Mouse (Mus musculus): ENCODE results near the gene Prap1. TPM values are rescaled to one million over a fixed set of nuclear protein-coding genes. Genes with fewer than 3 reads are reported as not detected.

Gene Prap1
- total RNA-seq, 2 experiments from 2014 or later: not detected

GRCm38 (mm10) chr7:140080503-140081156 lies 12.6 kb upstream of the Prap1 start:
- DNase-seq (ENCODE audit: extremely low spot score in 1 of 2, low spot score in 2 of 2): peak; percentile 91 to 94
- intact Hi-C loops (cut with DNase I): loop anchor here (2.0 to 10.0 kb wide), 3 partner anchors 37 to 804 kb away; partner anchors contain the start of genes Echs1, Paox, Psmd13 and Sirt3

GRCm38 (mm10) chr7:140081408-140082241 lies 11.6 kb upstream of the Prap1 start:
- peak; percentile 25 to 57 for DNase-seq (ENCODE audit: extremely low spot score in 1 of 2, low spot score in 2 of 2)
- intact Hi-C loops (cut with DNase I): loop anchor here (2.0 to 10.0 kb wide), 3 partner anchors 36 to 803 kb away; partner anchors contain the start of genes Echs1, Paox, Psmd13 and Sirt3

- DNase-seq (ENCODE audit: extremely low spot score in 1 of 2, low spot score in 2 of 2): peak; percentile 91 to 92
- intact Hi-C loops (cut with DNase I): loop anchor here (5.0 to 10.0 kb wide), 2 partner anchors 35 to 803 kb away; partner anchors contain the start of genes Echs1, Paox, Psmd13 and Sirt3
Measured at GRCm38 (mm10) chr7:140082242-140082678, 10.9 kb upstream of the Prap1 start, which contains the start of gene Caly. TSS of gene Caly (minus strand) at chr7:140082548.

- intact Hi-C loops (cut with DNase I): no loop called here
- no peak for DNase-seq (ENCODE audit: extremely low spot score in 1 of 2, low spot score in 2 of 2)
Measured at GRCm38 (mm10) chr7:140090601-140091000, 2.6 kb upstream of the Prap1 start.

DNA sequence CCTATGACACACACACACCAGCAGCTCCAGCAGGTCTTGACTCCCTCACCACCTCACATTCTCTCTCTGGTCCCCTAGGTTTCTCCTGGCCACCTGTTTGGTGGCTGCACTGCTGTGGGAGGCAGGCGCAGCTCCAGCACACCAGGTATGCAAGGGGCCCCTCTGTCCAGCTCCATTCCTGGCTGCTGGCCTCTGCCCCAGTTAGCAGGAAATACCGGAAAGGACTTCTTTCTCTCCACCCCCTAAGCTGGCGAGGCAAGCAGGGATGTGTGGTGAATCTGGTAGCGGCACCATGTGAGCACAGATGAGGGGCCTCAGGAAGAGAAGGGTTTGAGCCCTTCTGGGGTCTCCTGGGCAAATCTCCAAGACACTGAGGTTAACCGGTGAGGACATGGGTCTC lies 1.8 kb downstream of the Prap1 start:
- DNase-seq (ENCODE audit: extremely low spot score in 1 of 2, low spot score in 2 of 2): no peak
- intact Hi-C loops (cut with DNase I): no loop called here

DNA sequence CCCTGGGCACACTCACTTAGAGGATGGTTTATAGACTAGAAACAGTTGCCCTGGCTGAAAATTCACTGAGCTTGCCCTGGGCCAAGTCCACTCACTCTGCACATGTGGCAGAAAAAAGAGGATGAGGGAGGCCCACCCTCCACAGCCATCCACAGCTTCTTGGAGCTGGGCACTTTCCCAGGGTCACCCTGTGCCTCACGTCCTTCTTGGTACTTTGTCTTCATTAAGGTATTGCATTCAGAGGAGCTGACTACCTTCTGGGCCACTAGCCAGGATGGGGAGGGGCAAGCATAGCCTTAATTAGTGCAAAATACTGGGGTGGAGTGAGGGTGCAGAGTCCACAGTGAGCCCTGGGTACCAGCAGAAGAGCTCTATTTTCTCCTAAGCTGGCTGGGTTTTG lies 2.4 kb downstream of the Prap1 start:
- intact Hi-C loops (cut with DNase I): no loop called here
- DNase-seq (ENCODE audit: extremely low spot score in 1 of 2, low spot score in 2 of 2): no peak

GRCm38 (mm10) chr7:140096055-140096454 lies 2.9 kb downstream of the Prap1 start:
- intact Hi-C loops (cut with DNase I): no loop called here
- no peak for DNase-seq (ENCODE audit: extremely low spot score in 1 of 2, low spot score in 2 of 2)

GRCm38 (mm10) chr7:140098466-140098865 lies 5.3 kb downstream of the Prap1 start:
- intact Hi-C loops (cut with DNase I): no loop called here

GRCm38 (mm10) chr7:140101498-140101897 lies 8.3 kb downstream of the Prap1 start:
- intact Hi-C loops (cut with DNase I): no loop called here
- no peak for DNase-seq (ENCODE audit: extremely low spot score in 1 of 2, low spot score in 2 of 2)

More at GRCm38 (mm10) chr7:140098466-140098865, 5.3 kb downstream of the Prap1 start:
- DNase-seq (ENCODE audit: extremely low spot score in 1 of 2, low spot score in 2 of 2): no peak

DNA sequence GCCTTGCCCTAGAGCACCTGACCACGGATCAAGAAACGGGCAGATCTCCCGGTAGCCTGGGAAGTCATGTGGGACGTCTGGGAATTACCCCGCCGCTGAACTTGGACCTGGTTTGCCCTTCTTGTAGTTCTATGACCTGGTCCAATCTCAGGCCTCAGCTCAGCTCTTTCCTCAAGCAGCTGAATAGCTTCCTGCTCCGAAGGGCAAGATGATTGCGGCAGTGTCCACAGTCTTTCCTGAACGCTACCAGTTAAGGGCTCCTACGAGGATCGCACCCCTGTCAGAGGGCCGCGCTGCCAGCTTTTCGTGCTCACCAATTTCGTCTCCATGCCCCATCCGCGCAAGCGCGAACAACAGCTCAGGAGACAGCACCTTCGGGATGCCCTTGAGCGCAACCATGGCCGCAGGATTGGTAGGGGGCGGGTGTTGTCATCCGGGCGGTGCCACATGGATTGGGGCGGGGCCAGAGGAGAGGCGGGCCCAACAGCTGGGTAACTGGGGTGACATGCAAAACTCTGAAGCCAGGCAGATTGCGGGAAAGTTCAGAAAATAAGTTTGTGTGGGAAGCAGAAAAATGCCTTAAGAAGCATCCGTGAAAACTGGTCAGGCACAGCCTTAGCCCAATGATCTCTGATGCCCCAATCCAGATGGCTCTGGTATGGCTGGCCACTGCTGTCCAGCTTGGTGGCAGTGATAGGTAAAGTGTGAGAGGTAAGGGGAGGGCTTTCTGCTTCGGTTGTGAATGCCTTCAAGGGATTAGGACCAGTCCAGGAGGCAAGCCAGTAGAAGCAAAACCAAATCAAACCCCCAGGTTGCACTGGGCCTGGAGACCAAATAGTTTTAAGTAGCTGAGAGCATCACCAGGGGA lies 9.0 kb downstream of the Prap1 start, which contains the start of gene Fuom:
Gene Fuom (minus strand): TSS at position 449 of the 868 bp plus-strand sequence.
- DNase-seq (ENCODE audit: extremely low spot score in 1 of 2, low spot score in 2 of 2): peak; percentile 73 to 89
- intact Hi-C loops (cut with DNase I): no loop called here

DNA sequence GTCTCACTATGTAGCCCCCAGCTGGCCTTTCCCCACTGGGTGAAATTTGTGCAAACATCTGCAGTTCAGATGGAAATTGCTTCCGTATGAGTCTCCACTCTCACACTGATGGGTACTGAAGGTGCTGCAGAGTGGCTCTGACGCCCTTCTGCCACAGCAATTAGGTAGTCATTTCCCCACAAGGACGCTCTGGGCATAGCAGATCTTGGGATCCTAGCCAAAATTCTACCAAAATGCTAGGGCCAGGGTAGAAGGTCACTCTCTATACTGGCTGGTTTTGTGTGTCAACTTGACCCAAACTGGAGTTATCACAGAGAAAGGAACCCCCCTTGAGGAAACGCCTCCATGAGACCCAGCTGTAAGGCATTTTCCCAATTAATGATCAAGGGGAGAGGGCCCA lies 10.8 kb downstream of the Prap1 start:
- no peak for DNase-seq (ENCODE audit: extremely low spot score in 1 of 2, low spot score in 2 of 2)
- intact Hi-C loops (cut with DNase I): no loop called here

DNA sequence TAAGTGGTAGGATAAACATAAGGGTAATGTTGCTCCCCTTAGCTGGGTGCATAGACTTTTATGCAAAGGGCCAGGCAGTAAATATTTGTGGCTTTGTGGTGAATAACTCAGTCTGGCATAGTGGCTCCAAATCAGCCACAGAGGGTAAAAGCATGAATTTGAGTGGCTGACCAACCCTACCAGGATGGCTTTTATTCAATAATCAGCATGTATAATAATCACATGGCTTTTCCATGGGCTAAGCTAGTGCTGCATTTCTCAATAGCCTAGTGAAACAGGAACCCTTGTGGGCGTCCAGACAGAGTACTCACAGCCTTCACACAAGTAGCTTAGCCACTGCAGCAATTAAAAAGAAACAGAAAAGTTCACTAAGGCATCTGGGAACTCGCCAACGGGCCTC lies 18.7 kb downstream of the Prap1 start:
- intact Hi-C loops (cut with DNase I): no loop called here
- DNase-seq (ENCODE audit: extremely low spot score in 1 of 2, low spot score in 2 of 2): no peak

DNA sequence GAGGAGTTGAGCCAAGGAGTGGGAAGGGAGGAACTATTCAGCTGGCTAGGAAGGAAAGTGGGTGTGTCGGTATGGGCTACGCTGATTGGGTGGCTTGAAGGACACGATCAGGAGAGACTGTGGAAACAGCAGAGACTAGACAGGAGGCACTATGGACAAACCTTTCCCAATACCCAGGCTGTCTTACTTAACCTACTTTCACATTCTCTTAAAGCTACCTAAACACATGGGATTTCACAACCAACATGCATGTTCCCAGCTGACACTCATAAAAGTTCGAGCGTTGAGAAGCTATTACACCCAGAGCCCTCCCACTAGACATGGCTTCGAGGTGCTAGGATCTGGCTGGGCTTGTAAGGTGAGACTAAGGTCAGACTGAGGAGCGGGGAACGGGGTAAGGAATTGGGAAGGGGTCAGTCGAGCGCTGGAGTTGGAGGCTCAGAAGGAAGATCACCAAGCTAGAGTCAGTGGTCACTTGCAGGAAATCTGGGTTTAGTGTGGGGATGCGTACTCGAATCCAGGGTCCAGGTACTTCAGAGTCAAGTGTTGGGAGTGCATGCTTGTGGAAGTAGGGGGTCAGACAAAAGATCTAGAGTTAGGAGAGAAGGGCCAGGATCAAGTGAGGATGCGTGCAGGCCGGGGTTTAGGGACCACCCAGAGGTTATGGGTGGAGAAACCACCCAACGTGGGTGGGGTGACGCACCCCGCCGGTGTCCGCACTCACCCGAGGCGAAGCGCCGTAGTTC lies 22.6 kb downstream of the Prap1 start, which contains the start of gene Paox:
Gene Paox (plus strand): TSS at position 217 of the 746 bp plus-strand sequence.
- intact Hi-C loops (cut with DNase I): loop anchor here (5.0 kb wide), 1 partner anchor 33 kb away; the partner anchor contains the start of gene Caly
- peak; percentile 39 to 47 for DNase-seq (ENCODE audit: extremely low spot score in 1 of 2, low spot score in 2 of 2)

- peak; percentile 72 to 93 for DNase-seq (ENCODE audit: extremely low spot score in 1 of 2, low spot score in 2 of 2)
- intact Hi-C loops (cut with DNase I): loop anchor here (5.0 kb wide), 1 partner anchor 34 kb away; the partner anchor contains the start of gene Caly
Measured at GRCm38 (mm10) chr7:140116329-140117054, 23.3 kb downstream of the Prap1 start, which contains the start of gene Echs1. TSS of gene Echs1 (minus strand) at chr7:140116476.

DNA sequence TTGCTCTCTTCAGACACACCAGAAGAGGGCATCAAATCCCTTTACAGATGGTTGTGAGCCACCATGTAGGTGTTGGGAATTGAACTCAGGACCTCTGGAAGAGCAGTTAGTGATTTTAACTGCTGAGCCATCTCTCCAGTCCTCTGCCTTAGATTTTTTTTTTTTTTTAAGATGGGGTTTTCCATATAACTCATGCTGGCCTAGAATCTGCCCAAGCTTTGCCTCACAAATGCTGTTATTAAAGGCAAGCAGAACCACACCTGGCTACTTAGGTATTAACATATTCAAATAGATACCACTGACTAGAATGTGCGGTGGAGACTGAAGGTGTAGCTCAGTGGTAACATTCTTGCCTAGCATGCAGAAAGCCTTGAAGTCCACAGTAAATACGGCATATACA lies 27.3 kb downstream of the Prap1 start:
- intact Hi-C loops (cut with DNase I): no loop called here
- DNase-seq (ENCODE audit: extremely low spot score in 1 of 2, low spot score in 2 of 2): no peak

DNA sequence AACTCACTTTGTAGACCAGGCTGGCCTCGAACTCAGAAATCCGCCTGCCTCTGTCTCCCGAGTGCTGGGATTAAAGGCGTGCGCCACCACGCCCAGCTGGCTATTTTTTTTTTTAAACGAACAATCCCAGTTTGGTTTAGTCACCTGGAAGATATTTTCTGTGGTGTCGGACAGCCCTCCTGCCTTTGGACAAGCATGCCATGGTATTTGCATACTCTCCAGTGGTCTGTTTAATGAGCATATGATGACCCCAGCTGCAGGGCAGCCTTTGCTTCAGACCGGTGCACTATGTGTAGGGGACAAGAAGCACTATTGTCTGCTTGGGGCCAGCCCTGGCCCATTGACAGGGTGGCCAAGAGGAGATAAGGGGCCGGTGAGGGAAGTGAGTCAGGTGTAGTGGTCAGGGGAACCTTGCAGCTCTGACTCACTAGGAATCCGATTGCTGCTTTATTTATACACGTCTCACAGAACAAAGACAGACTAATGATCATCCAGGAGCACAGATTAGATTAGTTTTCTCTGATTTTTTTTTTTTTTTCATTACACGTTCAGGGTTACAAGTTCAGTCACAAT lies 28.2 kb downstream of the Prap1 start:
- intact Hi-C loops (cut with DNase I): no loop called here
- no peak for DNase-seq (ENCODE audit: extremely low spot score in 1 of 2, low spot score in 2 of 2)

DNA sequence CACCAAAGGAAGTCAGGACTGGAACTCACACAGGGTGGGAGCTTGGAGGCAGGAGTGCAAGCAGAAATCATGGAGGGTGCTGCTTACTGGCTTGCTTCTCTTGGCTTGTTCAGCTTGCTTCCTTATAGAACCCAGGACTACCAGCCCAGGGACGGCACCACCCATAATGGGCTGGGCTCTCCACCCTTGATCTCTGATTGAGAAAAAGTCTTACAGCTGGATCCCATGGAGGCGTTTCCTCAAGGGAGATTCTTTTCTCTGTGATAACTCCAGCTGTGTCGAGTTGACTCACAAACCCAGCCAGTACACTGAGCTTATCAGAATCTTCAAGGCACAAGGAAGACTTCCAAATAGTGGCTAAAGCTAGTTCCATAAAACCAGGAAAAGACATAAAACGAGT lies 29.6 kb downstream of the Prap1 start:
- intact Hi-C loops (cut with DNase I): no loop called here
- no peak for DNase-seq (ENCODE audit: extremely low spot score in 1 of 2, low spot score in 2 of 2)
